Mouse (Mus musculus) E14TG2a.4 (cell line): ENCODE data around the gene Ets1.

ENCODE experiments used
- H3K27me3 ChIP-seq: 2 replicates; pipeline ENCODE4 v1.6.1; 2014; ENCODE audit warnings: low read length, control low read depth; ENCODE audit not compliant: insufficient read depth
- H3K36me3 ChIP-seq: 2 replicates; pipeline ENCODE4 v1.6.1; 2014; ENCODE audit warnings: low read length, control low read depth; ENCODE audit not compliant: insufficient read depth
- H3K4me1 ChIP-seq: replicated peaks from 2 replicates; pipeline ENCODE4 v1.6.1; 2014; ENCODE audit warnings: low read depth, low read length, control low read depth
- H3K4me3 ChIP-seq: replicated peaks from 2 replicates; pipeline ENCODE4 v1.5.1; 2014; ENCODE audit warnings: mild to moderate bottlenecking, low read length
- H3K9me3 ChIP-seq: 2 replicates; pipeline ENCODE4 v1.6.1; 2014; ENCODE audit warnings: low read length, control low read depth
- CTCF ChIP-seq: conservative IDR thresholded peaks from 2 replicates; pipeline ENCODE4 v1.5.1; 2014; ENCODE audit warnings: low read length
- NANOG ChIP-seq: IDR thresholded peaks from 2 replicates; pipeline ENCODE4 v1.6.1; 2014; ENCODE audit warnings: borderline replicate concordance, low read length, mixed read lengths
- POU5F1 ChIP-seq: IDR thresholded peaks from 2 replicates; pipeline ENCODE4 v1.6.1; 2014; ENCODE audit warnings: low read length, borderline replicate concordance

Ets1 gene

GRCm38 (mm10) chr9:32666611-32667517, 30.8 kb downstream of the Ets1 start:
- Histone ChIP-seq H3K27me3 (peaks cover 63% of the 10 kb centered on the region), H3K9me3 (no peaks in the 10 kb centered on the region), H3K4me3 (no peak overlapping the region), H3K36me3 (no peaks in the 10 kb centered on the region), H3K4me1 (peaks cover 4% of the 10 kb centered on the region)
- TF ChIP-seq POU5F1 (no peak), NANOG (no peak), CTCF (no peak)

DNA sequence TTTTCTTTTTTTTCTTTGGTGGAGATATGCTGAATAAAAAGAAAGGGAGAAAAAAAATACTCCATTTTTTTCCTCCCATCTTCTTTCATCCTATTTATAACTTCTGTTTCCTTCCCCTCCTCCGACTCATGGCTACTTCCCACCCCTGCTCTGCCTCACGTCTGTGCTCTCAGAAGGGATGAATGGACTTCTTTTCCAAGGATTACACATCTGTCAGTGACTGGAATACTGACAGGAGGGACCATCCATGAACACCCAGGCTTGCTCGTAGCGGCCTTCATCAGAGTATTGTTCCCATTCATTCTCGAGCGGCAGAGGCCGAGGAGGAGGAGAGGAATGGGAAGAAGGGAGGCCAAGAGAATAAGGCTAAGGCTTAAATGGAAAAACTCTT, 31.5 kb downstream of the Ets1 start:
- Histone ChIP-seq H3K27me3 (peaks cover 66% of the 10 kb centered on the region), H3K9me3 (no peaks in the 10 kb centered on the region), H3K36me3 (no peaks in the 10 kb centered on the region), H3K4me3 (no peak overlapping the region), H3K4me1 (peaks cover 11% of the 10 kb centered on the region)
- TF ChIP-seq CTCF (no peak), POU5F1 (no peak), NANOG (no peak)

- TF ChIP-seq POU5F1, result no peak
- no peak for TF ChIP-seq NANOG
- TF ChIP-seq CTCF, result no peak
- Histone ChIP-seq H3K9me3 (no peaks in the 10 kb centered on the region), H3K4me3 (no peak overlapping the region), H3K27me3 (peaks cover 72% of the 10 kb centered on the region), H3K36me3 (no peaks in the 10 kb centered on the region), H3K4me1 (peaks cover 17% of the 10 kb centered on the region)
These were observed 32.2 kb downstream of the Ets1 start for GRCm38 (mm10) chr9:32668075-32668673.

DNA sequence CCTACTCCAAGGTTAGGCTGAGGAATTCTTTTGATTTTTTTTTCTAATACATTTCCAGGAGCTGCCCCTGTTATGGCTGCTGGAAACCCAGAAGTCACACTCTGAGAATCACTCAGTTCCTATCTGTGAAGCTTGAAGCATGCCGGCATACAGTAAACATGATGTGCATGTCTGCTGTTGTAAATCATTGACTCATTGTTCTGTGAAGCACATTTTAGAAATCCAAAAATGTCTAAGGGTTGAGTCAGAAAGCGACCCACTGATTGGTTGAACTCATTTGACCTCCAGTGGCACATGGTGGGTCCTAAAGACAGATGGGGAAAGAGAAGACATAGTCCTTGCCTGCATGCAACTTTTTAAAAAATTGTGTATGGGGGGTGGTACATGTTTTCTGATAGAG, 33.4 kb downstream of the Ets1 start:
- Histone ChIP-seq H3K36me3 (no peaks in the 10 kb centered on the region), H3K4me1 (peaks cover 17% of the 10 kb centered on the region), H3K27me3 (peaks cover 82% of the 10 kb centered on the region), H3K4me3 (no peak overlapping the region), H3K9me3 (no peaks in the 10 kb centered on the region)
- TF ChIP-seq CTCF, result no peak
- TF ChIP-seq NANOG, result no peak
- TF ChIP-seq POU5F1, result no peak

DNA sequence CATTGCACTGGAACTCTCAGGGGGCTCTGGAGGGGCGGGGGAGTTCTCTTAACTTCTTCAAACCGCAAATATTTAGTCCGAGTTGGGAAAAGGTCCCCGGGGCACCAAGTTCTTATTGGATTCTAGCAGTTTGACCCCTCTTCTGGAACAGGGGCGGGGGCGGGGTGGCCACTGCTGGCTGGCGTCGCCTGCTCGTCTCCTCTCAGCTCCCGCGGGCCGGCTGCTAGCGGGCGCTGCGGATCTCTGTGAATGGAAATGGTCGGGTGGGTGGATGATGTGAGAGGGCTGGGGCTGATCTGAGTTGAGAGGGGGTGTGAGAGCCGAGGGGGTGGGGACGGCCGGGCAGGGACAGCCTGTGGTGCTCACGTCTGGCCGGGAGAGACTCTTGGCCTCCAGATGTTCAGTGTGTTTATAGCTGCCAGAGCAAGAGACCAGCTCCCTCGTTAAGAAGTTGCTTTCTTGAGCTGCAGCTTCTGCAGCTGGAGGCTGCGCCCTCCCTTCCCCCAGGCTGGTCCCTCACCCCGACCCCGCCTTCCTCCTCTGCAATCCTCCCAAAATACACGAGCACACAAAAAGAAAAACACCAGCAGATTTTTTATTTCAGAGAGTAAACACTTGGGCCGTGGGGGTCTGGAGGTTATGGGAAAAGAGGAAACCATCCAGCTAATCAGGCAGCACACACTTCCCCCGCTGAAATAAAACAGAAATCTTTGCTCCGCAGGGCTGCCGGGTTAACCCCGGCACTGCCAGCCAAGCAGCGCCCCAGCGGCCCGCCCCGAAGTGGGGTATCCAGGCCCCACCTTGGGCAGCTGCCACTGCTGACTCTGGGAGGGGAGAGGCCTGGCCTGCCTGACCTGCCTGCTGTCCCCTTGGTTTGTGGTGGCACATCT, 36.2 kb downstream of the Ets1 start:
- H3K27me3 ChIP-seq, result peaks cover 86% of the 10 kb centered on the region
- H3K4me1 ChIP-seq, result peaks cover 24% of the 10 kb centered on the region
- peak overlapping the region; percentile 55 for H3K4me3 ChIP-seq
- H3K36me3 ChIP-seq, result no peaks in the 10 kb centered on the region
- no peaks in the 10 kb centered on the region for H3K9me3 ChIP-seq
- TF ChIP-seq POU5F1 (no peak), CTCF (no peak), NANOG (no peak)

DNA sequence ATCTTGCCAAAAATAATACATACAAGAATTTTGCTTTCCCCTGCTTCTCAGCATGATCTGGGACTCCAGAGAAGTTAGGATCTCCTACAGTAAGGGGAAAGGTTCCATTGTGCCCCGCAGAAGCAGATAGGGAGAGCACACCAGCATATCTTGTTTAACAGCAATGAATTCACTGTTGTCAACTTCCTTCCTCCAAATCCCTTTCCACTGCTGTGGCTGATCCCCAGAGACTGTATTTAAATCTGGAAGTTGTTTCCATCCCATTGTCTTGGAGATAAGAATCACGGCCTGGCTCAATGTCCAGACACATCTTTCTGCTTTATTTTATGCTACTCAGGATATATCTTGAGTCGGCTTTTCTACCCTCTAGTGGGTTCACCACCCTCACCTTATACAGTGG, 37.9 kb downstream of the Ets1 start:
- 0 out of 2 replicates have a peak, but pooled peaks cover 3% of the 10 kb centered on the region for H3K9me3 ChIP-seq
- no peak overlapping the region for H3K4me3 ChIP-seq
- no peak for TF ChIP-seq NANOG
- no peak for TF ChIP-seq CTCF
- no peak for TF ChIP-seq POU5F1
- peaks cover 24% of the 10 kb centered on the region for H3K4me1 ChIP-seq
- H3K27me3 ChIP-seq, result peaks cover 83% of the 10 kb centered on the region
- no peaks in the 10 kb centered on the region for H3K36me3 ChIP-seq

DNA sequence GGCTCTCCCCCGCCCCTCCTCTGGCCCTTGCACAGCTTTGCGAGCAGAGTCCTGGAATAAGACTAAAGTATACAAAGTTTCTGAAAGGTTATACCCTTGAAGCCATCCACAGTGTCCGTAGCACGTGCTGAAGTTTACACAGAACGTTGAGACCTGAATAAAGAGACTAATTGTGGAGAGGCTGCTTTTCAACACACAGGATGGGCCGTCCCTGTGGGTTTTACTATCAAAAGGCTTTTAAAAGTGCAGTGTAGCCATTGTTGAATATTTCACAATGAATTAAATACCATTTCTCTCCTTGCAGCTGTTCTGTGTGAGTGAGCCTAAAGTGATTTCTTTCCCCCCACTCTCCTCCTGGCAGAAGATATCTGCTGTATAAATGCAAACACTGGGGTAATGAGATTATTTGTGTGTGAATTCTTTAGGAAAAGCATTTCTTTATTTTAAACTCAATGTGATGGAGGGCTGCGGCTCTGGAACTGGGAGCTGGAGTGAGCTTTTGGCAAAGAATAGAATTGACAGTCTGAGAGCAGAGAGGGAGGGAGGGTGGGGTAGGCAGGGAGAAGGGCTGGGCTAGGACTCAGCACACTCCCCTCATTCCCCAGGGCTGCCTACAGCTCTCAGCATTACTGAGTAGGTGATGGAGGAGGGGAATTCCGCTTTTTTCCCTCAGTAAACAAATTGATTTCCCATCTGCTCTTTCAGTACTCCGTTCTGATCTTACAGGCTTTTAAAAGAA, 39.8 kb downstream of the Ets1 start:
- peaks cover 79% of the 10 kb centered on the region for H3K27me3 ChIP-seq
- H3K9me3 ChIP-seq, result 0 out of 2 replicates have a peak, but pooled peaks cover 3% of the 10 kb centered on the region
- no peak overlapping the region for H3K4me3 ChIP-seq
- peaks cover 24% of the 10 kb centered on the region for H3K4me1 ChIP-seq
- no peak for TF ChIP-seq POU5F1
- TF ChIP-seq NANOG, result no peak
- no peak for TF ChIP-seq CTCF
- no peaks in the 10 kb centered on the region for H3K36me3 ChIP-seq

GRCm38 (mm10) chr9:32676480-32676879, 40.5 kb downstream of the Ets1 start:
- no peak overlapping the region for H3K4me3 ChIP-seq
- peaks cover 23% of the 10 kb centered on the region for H3K4me1 ChIP-seq
- TF ChIP-seq CTCF (no peak), NANOG (no peak), POU5F1 (no peak)
- H3K36me3 ChIP-seq, result no peaks in the 10 kb centered on the region
- H3K27me3 ChIP-seq, result peaks cover 74% of the 10 kb centered on the region
- H3K9me3 ChIP-seq, result 0 out of 2 replicates have a peak, but pooled peaks cover 3% of the 10 kb centered on the region
